Mouse (Mus musculus): ENCODE measurements at regions not wholly inside any gene's neighbourhood (a gene's known extent, or its start where the extent isn't known, plus 50 kb on each side); places are given as distances from the start of the nearest gene placed in this dataset.

DNA sequence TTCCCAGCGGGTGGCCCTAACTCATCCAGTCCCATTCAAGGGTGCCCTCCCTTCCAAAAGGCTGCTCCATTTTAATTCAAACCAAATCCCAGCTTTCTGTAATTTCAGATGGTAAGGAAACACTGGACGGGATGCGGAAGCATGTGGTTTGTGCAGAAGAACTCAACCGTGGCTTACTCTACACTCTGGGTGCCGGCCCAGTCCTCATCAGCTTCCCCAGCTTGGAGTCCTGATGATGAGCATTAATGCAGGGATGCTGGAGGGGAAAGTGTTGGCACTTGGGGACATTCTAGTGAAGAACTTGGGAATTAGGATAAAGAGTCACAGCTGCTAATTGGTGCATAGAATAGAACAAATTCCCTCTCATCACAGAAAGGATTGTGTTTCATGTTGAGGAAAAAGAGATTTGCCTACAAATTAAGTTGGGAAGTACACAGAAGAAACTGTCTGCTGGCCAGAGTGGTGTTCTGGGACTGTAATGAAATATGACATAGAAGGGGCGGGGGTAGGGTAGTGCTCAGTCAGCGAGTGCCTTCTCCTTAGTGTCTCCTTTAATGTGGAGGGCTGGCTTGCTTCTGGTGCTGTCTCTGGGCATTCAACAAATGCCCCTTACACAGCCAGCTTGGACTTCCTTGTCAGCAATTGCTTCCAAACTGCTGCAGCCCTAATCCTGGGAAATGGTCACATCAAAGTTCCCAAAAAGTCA is 285.0 kb upstream of the Bmper start:
- peak in 1 of 2 experiments; percentile 12 for DNase-seq (ENCODE audit: low spot score in 2 of 2)

DNA sequence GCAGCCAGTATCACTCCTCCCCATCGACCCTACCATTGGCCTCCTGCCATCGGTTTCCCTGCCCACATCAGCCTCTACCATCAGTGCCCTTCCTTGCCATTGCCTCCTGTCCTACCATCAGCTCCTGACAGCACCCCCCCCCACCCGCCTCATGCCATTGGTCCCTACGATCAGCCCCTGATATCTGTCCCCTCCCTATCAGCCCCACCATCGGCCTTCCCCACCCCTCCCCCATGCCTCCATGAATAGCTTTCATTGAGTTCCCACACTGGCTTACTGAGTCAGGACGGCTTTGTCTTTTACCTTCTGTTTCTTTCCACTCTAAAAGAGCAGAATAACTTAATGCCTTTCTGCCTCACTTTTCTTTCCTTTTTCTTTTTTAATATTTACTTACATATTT is 277.9 kb upstream of the Bmper start:
- DNase-seq (ENCODE audit: low spot score in 2 of 2) = no peak

DNA sequence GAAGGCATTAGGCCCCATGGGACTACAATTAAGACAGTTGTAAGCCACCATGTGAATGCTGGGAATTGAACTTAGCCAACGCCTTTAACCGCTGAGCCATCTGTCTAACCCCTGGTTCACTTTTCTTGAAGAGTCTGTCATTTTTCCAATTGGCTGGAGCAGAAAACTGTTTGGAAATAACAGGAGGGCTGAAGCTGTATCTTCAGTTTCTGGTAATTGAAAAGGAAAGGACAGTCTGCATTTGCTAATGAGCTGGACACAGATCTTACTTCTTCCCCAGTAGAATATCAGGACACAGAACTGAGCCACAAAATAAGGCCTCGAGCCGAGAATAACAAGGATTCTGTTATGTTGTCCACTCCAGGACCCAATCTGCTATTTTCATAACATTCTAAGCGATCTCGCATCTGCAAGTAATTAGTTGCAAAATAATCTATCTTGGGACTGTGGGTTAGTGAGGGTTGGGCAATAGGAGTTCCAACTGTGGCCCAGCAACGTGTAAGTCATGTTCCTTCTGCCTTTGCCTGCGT is 277.4 kb upstream of the Bmper start:
- DNase-seq (ENCODE audit: low spot score in 2 of 2) = no peak

DNA sequence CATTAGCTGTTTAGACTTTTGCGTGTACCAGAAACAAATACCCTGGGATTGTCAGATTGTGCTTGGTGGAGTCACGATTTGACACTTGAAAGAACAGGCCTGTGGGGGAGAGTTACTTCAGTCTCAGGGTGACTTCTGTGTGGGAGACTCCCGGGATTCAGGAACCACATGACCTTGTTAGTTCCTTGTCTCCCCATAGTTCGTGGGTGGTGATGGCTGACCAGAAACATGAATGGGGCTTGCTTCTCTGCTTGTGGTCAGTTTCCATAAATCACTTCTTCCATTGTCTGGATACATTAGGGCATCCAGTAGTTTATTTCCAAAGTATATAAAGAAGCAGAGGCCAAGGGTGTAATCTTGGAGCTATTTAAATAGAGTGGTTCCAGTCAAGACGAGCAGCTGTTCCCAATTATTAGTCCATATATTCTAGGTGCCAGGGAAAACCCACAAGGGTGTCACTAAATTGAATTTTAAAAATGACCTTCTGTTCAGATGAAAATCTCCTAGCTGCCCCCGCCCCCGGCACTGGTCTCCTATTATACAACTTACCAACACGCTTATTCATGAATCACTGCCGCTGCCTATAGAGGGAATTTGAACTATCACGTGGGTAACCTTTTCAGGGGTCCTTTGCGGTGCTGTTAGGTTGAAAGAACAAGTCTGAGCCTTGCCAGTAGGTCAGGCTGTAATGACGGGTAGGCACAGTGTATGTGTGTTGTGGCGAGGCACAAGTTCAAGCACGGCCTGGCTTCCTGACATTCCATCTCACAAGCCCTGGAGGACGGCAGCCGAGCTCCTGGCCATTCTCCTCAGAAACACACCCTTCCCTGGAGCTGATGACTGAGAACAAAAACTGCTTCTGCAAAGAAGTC is 270.1 kb upstream of the Bmper start:
- DNase-seq (ENCODE audit: low spot score in 2 of 2) = no peak

DNA sequence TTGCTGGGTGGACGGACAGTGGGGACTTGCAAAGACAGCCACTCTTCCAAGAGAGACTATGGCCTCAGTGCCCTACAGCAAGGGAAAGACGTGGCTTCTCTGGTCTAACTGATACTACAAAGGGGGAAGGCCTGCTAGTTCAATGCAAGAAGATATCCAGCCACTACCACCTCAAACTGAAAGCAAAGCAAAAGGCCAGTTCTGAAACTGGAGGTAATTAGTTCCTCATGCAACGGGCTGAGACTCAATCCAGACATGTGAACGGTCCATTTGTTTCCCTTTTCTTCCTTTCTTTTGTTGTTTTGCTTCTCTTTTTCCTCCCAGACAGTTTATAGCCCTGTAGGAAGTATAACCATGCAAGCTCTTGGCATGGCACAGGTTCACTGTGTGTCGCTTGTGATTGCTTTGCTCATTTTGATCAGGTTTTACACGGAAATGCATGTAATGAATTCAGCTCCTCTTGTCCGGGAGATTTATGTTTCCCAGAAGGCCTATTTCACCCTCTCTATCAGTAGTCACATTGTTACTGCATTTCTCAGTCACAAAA is 260.5 kb upstream of the Bmper start:
- DNase-seq (ENCODE audit: low spot score in 2 of 2) = no peak

DNA sequence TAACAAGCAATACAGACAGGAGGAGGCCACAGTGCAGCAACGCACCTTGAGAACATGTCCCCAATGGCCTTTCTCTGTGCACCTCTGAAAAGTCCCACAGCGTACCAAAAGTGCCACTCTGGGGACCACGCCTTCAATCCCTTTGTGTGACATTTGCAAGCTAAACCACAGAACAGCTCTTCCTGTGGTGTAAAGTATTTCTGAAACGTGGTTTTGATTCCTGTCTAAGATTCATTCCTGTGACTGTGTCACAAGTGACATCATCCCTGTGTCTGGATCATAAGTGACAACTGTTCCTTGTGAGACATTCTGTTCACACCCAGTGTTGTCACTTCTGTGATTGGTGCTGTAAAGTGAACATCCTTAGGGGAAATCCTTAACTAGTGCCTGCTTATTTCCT is 251.6 kb upstream of the Bmper start:
- DNase-seq (ENCODE audit: low spot score in 2 of 2) = no peak

DNA sequence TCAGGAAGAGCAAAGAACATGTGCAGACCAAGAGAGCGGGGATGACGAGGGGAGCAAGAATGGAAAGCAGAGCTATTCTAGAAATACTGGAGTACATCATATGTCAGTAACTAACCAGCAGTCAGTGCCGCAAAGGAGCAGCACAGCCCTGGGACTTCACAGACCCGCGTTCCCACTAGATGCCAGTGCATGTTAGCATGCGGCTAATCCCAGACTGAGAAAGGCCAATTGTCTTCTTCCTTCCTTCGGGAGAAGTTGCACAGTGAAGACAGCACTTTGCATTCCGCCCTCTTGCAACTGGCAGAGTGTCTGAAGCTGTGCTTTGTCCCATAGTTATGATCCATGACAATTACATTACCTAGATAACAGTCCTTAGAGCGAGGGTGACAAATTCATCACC is 246.1 kb upstream of the Bmper start:
- no peak for DNase-seq (ENCODE audit: low spot score in 2 of 2)

DNA sequence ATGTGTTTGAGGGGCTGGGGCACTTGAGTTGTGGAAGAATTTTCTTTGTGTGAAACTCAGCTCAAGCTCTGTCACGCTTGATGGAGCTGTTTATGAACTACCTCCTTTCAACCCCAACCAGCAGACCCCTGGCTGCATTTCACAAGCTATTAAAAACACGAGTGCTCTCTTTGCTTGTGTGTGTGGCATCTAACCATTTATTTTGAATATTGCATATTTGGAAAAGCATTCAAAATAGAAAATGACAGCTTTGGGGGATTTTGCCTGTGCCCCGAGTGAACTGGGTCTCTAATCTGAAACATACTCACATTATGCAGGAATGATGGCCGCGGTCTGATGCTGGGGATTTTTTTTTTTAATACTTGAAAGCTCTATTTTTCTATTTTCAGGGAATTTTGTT is 243.2 kb upstream of the Bmper start:
- DNase-seq (ENCODE audit: low spot score in 2 of 2) = no peak

DNA sequence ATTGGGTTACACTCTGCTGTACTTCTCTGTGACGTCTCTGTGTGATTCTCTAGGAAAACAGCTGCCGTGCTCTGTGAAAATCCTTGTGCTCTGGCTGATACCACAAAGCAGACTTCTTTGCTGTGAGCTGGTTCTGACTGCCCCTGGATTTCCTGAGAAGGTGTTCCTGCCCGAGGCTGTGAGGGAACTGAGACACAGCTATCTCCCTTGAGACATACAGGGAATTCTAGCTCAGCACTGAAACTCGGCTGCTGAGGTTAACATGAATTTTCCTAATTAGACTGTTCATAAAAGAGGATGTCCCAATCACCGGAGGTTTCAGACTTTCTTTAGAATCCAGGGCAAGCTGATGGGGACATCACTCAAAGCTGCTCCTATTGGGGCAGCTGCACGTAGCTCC is 233.4 kb upstream of the Bmper start:
- no peak for DNase-seq (ENCODE audit: low spot score in 2 of 2)

DNA sequence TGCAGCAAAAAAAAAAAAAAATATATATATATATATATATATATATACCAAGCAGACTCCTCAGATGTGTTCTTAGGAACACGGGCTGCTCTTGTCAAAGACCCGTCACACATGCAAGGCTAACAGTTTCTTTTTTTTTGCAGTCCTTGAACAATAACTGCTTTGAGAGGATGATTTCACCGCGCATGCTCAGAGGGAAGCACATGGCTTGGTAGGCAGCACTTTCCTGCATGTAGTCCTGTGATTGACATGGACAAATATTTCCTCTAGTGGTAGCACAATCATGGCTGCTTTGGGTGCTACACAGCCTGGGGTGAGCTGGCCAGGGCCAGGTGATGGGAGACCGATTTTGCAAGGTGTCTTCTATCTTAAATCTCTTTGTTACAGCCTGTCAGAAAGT is 229.3 kb upstream of the Bmper start:
- DNase-seq (ENCODE audit: low spot score in 2 of 2) = no peak

DNA sequence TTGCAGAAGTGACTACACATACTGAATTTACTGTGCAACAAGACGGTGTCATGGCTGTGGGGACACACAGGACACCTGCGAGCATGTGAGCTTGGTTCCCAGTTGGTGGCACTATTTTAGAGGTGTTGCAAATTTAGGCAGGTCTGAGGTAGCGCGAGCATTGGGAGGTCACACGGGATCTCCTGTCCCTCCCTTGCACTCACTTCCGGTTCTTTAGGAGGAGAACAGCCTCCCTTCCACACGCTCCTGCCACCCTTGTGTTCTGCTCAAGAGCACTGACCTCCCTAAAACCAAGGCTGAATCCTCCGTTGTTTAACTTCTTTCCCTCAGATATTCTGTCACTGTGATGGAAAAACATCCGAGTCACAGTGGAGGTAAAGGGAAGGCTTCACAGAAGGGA is 227.3 kb upstream of the Bmper start:
- DNase-seq (ENCODE audit: low spot score in 2 of 2) = no peak

DNA sequence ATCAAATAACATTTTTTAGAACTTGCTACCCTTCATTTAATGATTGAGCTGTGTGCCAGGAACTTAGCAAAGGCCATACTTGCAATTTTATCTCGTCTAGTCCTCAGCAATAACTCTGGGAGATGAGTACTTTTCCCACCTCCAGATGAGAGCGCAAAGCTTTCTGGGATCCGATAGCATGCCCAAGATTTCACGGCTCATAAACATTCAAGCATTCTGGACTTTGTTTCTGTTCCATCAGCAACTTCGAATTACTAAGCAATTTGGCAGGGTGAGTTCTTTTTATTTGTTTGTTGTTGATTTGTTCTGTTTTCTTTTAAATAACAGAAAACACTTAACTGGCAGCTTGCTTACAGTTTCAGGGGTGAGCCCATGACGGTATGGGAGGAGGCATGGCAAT is 224.6 kb upstream of the Bmper start:
- no peak for DNase-seq (ENCODE audit: low spot score in 2 of 2)

DNA sequence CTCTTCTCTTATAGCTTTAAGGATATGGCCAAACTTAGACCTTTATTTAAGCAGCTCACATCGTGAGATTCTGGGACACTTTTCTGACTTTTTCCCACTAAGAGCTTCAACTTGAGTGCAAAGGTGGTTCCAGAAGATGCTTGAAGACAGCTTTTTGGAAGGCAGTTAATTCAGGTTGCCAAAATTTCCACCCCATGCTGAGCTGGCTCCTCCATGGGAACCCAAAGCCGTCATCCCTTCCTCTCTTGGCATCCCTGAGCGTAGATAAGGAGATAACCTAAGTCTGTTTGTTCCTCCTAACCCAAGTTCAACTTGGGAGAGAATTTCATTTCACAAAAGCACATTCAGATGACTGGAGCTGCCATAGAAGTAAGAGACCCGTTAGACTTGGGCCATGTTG is 223.7 kb upstream of the Bmper start:
- no peak for DNase-seq (ENCODE audit: low spot score in 2 of 2)

DNA sequence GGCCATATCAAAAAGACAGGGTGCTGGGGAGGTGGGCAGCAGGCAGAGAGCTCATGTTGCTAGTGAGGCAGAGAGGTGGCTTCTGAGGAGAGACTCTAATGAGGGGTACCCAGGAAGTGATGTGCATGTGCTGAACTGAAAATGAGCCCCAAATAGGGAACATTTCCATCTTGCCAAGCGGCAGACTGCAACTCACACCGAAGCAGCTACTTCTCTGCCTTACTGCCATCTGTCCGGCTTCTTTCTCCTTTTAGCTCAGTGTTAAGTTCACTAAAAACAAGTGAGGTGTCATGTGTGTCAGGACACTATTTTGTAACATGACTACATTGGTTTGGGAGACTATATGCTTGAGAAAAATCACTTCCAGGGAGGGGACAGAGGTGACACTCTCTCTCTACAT is 222.7 kb upstream of the Bmper start:
- no peak for DNase-seq (ENCODE audit: low spot score in 2 of 2)

DNA sequence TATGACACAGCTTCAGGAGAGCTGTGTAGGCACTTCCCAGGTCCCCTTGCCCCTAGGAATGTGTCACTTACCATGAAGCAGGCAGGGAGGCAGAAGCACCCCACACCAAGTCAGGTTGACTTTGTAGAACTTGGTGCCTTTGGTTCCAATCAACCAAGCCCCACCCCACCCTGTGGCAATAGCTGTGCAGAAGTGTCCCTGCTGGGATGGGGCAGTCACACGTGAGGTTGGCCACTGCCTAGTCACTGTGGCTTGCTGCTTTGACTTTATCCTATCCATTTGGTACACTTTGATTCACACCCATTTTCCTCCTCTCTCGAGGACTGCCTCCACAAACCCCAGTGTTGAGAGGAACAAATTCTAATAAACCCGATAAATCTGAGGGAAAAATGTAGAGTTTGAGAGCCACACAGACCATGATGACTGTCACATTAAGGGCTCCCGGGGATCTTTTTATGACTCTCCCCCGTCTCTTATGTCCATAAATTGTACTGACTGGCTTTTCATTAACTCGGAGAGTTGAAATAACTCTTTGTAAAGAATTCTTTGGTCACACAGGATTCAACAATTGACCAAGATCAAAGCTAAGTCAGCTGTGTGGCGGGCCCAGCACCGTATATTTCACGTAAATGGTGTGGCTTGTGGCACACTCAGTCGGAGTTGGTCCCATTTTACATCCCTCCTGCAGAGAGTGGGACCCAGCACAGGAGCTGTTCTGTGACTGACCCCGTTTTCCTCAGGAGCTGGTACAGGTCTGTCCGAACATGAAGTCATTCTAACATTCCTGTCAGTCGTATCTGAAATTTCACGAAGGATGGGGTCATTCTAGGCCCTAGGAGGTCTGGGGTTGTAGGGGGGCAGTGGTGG is 219.4 kb upstream of the Bmper start:
- DNase-seq (ENCODE audit: low spot score in 2 of 2) = no peak

DNA sequence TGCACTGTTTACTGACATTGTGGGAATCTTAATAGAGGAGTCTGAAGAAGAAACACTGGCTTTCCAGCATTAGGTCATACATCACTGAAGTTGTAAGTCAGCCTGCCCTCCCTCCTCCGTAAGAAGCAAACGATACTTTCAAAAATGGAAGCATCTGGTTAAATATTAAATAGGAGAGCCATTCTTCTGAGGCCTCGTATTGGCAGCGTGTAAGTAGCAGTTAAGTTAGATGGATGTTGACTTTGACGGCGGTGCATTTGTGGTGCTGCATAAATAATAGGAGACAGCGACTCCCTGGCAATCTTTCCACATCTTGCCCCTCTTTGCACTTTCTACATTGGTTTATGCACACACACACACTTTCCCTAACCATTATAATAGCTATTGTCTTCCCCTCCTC is 217.9 kb upstream of the Bmper start:
- no peak for DNase-seq (ENCODE audit: low spot score in 2 of 2)

DNA sequence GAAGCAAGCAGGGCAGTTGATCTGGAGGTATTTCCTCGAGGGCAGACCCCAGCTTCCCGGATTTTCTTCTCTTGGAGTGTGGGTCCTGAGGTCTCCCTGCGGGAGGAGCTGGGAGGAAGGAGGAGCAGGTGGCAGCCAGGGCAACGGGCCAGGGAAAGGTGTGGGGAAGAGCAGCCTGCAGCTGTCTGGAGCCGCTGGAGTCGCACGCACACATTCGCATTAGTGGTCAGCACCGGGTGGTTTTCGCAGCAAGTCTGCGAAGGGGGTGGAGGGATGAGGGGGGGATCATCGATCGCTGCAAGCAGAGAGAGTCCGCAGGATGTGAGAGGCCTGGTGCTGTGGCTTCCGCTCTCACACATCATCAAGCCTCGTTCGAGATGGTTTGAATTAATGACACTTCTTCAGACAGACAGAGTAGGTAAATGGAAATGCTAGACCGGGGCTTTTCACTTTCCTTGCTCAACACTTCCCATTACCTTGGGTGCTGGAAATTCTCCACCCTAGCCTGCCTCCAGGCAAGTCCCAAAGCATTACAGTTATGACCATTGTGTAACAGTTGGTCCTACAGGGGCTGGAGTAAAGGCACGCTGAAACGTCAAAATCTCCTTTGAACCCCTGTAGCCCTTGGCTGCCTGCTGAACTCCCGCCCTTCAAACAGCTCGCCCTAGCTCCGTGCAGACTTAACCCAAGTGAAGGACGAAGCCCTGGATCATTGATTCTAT is 213.3 kb upstream of the Bmper start:
- no peak for DNase-seq (ENCODE audit: low spot score in 2 of 2)

DNA sequence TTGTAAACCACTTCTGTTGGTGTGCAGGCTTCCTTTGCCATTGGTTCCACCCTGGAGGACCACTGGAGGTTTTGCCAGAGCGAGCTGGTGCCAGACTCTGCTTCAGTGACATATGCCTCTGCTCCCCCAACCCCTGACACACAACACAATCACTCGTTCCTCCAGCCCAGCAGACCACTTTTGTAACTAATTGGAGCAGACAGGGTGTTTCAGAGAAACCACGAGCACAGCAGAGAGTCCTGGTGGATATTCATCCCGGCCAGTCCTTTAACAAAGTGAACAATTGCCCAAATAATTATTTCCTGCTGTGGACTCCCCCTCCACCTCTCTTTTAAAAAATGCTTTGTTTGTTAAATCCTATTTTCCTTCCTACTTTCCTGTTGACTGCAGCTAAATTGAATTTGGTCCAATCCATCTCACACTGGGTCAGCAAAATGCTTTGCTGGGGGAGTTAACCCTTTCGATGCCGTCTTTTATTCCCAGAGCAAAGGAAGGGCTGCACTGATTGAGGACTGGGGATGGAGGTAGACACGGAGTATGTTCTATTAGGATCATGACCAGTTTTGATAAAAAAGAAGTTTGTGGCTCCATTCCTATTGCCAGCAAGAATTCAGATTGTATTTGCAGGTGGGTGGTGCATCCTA is 211.4 kb upstream of the Bmper start:
- DNase-seq (ENCODE audit: low spot score in 2 of 2) = no peak

DNA sequence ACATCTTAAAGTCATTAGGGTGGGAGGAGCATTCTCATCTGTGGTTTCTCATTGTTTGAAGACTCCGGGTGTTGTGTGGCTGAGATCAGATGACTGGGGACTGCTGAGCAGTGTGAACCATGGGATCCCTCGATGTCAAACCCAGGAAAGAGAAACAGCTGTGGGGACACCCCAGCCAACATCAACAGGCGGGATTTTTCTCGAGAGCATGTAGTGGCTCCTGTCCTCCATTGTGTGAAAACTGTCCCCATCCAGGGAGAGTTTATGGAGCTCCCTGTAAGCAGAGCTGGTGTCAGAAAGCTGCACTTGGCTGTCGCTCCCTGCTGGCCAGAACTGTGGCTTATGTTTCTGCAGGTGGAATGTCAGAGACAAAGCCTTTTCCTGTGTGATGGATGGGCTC is 210.7 kb upstream of the Bmper start:
- DNase-seq (ENCODE audit: low spot score in 2 of 2) = no peak

DNA sequence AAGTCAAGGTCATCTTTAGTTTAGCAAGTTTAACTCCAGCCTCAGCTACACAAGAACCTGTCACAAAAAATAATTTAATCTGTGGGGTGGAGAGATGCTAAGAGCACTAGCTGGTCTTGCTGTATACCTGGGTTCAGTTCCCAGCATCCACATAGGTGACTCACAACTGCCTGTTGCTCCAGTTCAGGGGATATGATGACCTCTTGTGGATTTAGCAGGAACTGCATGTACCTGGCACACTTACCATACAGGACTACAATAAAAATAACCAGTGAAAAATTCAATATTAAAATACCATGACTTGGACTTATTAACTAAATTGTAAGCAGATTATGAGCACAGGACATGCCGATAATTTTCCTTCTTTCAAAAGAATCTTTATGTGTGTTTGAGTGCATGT is 206.1 kb upstream of the Bmper start:
- no peak for DNase-seq (ENCODE audit: low spot score in 2 of 2)

DNA sequence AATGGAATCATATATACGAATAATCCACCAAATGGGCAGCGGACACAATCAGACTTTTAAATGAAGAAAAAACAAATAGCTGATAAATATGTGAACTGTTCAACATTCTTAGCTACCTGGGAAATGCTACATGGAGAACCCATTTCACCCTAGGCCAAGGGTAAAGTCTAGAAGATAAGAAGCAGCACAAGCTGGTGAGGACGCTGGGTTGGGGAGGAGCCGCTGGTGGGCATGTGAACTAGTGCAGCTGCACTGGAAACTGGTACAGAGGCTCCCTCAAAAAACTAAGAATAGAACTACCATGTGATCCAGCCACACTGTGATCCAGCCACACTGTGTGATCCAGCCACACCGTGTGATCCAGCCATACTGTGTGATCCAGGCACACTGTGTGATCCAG is 198.8 kb upstream of the Bmper start:
- no peak for DNase-seq (ENCODE audit: low spot score in 2 of 2)

Data from frontal cortex, postnatal 14 days (tissue).